Mouse (Mus musculus): Measurements from ENCODE around the gene Neurl4. TPM values are rescaled to one million over a fixed set of nuclear protein-coding genes. Genes with fewer than 3 reads are reported as not detected.

Gene Neurl4
- total and polyA plus RNA-seq, 2 experiments from 2014 or later, result 4.5 to 59.5 TPM

DNA sequence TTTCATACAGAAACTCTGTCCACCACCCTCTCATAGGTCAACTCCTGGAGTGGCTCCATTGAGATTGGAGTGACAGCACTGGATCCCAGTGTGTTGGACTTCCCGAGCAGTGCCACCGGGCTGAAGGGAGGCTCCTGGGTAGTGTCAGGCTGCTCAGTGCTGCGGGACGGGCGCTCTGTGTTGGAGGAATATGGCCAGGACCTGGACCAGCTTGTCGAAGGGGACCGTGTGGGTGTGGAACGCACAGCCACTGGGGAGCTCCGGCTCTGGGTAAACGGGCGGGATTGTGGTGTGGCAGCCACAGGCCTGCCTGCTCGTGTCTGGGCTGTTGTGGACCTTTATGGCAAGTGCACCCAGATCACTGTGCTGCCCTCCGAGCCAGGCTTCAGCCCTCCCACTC is 2.1 kb downstream of the Neurl4 start:
- DNase-seq (ENCODE audit: low spot score), result no peak
- peaks cover 18% of the 10 kb centered on the region; the same call in 1 of the 2 replicates for H3K4me1 ChIP-seq (ENCODE audit: control insufficient read depth, insufficient read depth)
- no peaks in the 10 kb centered on the region for H3K9me3 ChIP-seq (replicated peaks; ENCODE audit: control insufficient read depth, low read length)
- peaks cover 40% of the 10 kb centered on the region for H3K36me3 ChIP-seq (replicated peaks; ENCODE audit: control insufficient read depth, insufficient read depth, low read length)
- no peak for TF ChIP-seq CTCF (IDR thresholded peaks at IDR 0.05; ENCODE audit: low read depth)
- TF ChIP-seq EP300 (IDR thresholded peaks at IDR 0.05; ENCODE audit: low read depth), result no peak
- H3K9ac ChIP-seq (replicated peaks; ENCODE audit: low read depth, low read length), result peak overlapping the region; percentile 85; the same call in 1 of the 2 replicates
- no peak overlapping the region; the same call in 1 of the 2 replicates for H3K27ac ChIP-seq (ENCODE audit: low read depth)
- 0 out of 2 replicates have a peak overlapping the region, but pooled peaks have one; percentile 83 for H3K4me2 ChIP-seq (ENCODE audit: low read depth, low read length)
- peak overlapping the region; percentile 72; the same call in 1 of the 2 replicates for H3K4me3 ChIP-seq (ENCODE audit: low read depth, low read length)
- no peak for ATAC-seq (ENCODE audit: insufficient read depth, low read depth)
- 81% methylated on average over 13 of the region's 13 CpGs for WGBS
- H3K27me3 ChIP-seq (ENCODE audit: control insufficient read depth, insufficient read depth, low read length), result no peaks in the 10 kb centered on the region

- no peaks in the 10 kb centered on the region for H3K9me3 ChIP-seq (replicated peaks; ENCODE audit: control insufficient read depth, low read length)
- DNase-seq (ENCODE audit: low spot score), result no peak
- peaks cover 53% of the 10 kb centered on the region for H3K36me3 ChIP-seq (replicated peaks; ENCODE audit: control insufficient read depth, insufficient read depth, low read length)
- no peak for TF ChIP-seq EP300 (IDR thresholded peaks at IDR 0.05; ENCODE audit: low read depth)
- ATAC-seq (ENCODE audit: insufficient read depth, low read depth), result no peak
- H3K9ac ChIP-seq (replicated peaks; ENCODE audit: low read depth, low read length), result no peak overlapping the region
- no peaks in the 10 kb centered on the region for H3K27me3 ChIP-seq (ENCODE audit: control insufficient read depth, insufficient read depth, low read length)
- WGBS, result 94% methylated on average over 9 of the region's 9 CpGs
- no peak overlapping the region for H3K4me3 ChIP-seq (ENCODE audit: low read depth, low read length)
- peaks cover 18% of the 10 kb centered on the region; the same call in 1 of the 2 replicates for H3K4me1 ChIP-seq (ENCODE audit: control insufficient read depth, insufficient read depth)
- H3K27ac ChIP-seq (ENCODE audit: low read depth), result no peak overlapping the region
- H3K4me2 ChIP-seq (ENCODE audit: low read depth, low read length), result no peak overlapping the region
Observed at GRCm38 (mm10) chr11:69904311-69904710, 3.4 kb downstream of the Neurl4 start.

DNA sequence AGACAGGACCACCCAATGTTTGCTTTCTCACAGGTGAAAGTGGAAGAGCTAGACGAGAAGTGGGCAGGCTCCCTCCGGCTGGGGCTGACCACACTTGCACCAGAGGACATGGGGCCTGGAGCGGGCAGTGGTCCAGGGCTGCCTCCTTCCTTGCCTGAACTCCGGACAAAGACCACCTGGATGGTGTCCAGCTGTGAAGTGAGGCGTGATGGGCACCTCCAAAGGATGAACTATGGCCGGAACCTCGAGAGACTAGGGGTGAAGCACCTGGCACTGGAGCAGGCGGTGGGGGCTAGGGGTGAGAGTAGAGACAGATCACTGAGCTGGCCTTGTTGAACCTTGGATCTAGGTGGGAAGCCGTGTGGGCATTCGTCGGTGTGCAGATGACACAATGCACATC is 7.8 kb downstream of the Neurl4 start:
- peaks cover 88% of the 10 kb centered on the region for H3K36me3 ChIP-seq (replicated peaks; ENCODE audit: control insufficient read depth, insufficient read depth, low read length)
- H3K4me1 ChIP-seq (ENCODE audit: control insufficient read depth, insufficient read depth), result peaks cover 4% of the 10 kb centered on the region
- no peak overlapping the region for H3K27ac ChIP-seq (ENCODE audit: low read depth)
- ATAC-seq (ENCODE audit: insufficient read depth, low read depth), result no peak
- DNase-seq (ENCODE audit: low spot score), result no peak
- TF ChIP-seq CTCF (IDR thresholded peaks at IDR 0.05; ENCODE audit: low read depth) (no peak), EP300 (IDR thresholded peaks at IDR 0.05; ENCODE audit: low read depth) (no peak)
- 93% methylated on average over 11 of the region's 11 CpGs for WGBS
- H3K9me3 ChIP-seq (replicated peaks; ENCODE audit: control insufficient read depth, low read length), result no peaks in the 10 kb centered on the region
- H3K4me3 ChIP-seq (ENCODE audit: low read depth, low read length), result no peak overlapping the region
- H3K4me2 ChIP-seq (ENCODE audit: low read depth, low read length), result no peak overlapping the region
- H3K27me3 ChIP-seq (ENCODE audit: control insufficient read depth, insufficient read depth, low read length), result no peaks in the 10 kb centered on the region
- H3K9ac ChIP-seq (replicated peaks; ENCODE audit: low read depth, low read length), result no peak overlapping the region

DNA sequence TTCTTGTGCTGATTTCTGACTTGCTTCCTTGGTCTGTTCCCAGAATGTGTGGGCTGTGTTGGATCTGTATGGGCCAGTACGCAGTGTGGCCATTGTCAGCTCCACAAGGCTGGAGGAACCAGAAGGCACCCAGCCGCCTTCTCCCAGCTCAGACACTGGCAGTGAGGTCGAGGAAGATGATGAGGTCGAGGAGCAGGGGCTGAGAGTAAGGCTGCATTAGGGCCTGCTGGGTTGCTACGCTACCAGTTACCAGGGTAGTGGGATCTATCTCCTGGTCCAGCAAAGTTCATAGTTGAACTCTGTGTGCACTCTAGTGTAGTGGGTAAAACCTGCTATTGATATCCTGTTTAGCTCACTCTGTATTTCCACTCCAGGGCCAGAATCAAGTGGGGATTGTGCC is 8.3 kb downstream of the Neurl4 start:
- H3K36me3 ChIP-seq (replicated peaks; ENCODE audit: control insufficient read depth, insufficient read depth, low read length), result peaks cover 82% of the 10 kb centered on the region
- no peak for DNase-seq (ENCODE audit: low spot score)
- TF ChIP-seq EP300 (IDR thresholded peaks at IDR 0.05; ENCODE audit: low read depth) (no peak), CTCF (IDR thresholded peaks at IDR 0.05; ENCODE audit: low read depth) (no peak)
- ATAC-seq (ENCODE audit: insufficient read depth, low read depth), result no peak
- H3K9me3 ChIP-seq (replicated peaks; ENCODE audit: control insufficient read depth, low read length), result no peaks in the 10 kb centered on the region
- H3K27ac ChIP-seq (ENCODE audit: low read depth), result no peak overlapping the region
- WGBS, result 92% methylated on average over 5 of the region's 5 CpGs
- no peak overlapping the region for H3K9ac ChIP-seq (replicated peaks; ENCODE audit: low read depth, low read length)
- no peak overlapping the region for H3K4me3 ChIP-seq (ENCODE audit: low read depth, low read length)
- peaks cover 4% of the 10 kb centered on the region for H3K4me1 ChIP-seq (ENCODE audit: control insufficient read depth, insufficient read depth)
- H3K4me2 ChIP-seq (ENCODE audit: low read depth, low read length), result no peak overlapping the region
- H3K27me3 ChIP-seq (ENCODE audit: control insufficient read depth, insufficient read depth, low read length), result no peaks in the 10 kb centered on the region

DNA sequence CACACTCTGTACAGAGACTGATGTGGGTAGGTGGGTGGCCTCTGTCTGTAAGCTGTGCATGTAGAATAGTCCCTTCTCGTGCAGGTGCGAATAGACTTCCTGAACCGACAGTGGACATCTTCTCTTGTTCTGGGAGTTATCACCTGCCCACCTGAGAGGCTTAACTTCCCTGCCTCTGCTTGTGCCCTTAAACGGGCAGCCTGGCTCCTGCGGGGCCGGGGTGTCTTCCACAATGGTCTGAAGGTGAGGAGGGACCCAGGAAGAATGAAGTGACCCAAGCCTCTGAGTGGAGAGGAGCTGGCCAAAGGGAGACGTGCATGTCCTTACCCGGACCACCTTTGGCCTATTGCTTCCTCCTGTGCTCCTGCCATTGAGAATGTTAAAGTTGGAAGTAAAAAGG is 9.3 kb downstream of the Neurl4 start:
- no peak for TF ChIP-seq CTCF (IDR thresholded peaks at IDR 0.05; ENCODE audit: low read depth)
- no peak for TF ChIP-seq EP300 (IDR thresholded peaks at IDR 0.05; ENCODE audit: low read depth)
- H3K27ac ChIP-seq (ENCODE audit: low read depth), result no peak overlapping the region
- H3K4me3 ChIP-seq (ENCODE audit: low read depth, low read length), result no peak overlapping the region
- H3K27me3 ChIP-seq (ENCODE audit: control insufficient read depth, insufficient read depth, low read length), result no peaks in the 10 kb centered on the region
- peaks cover 14% of the 10 kb centered on the region for H3K4me1 ChIP-seq (ENCODE audit: control insufficient read depth, insufficient read depth)
- 90% methylated on average over 8 of the region's 8 CpGs for WGBS
- H3K9me3 ChIP-seq (replicated peaks; ENCODE audit: control insufficient read depth, low read length), result no peaks in the 10 kb centered on the region
- H3K9ac ChIP-seq (replicated peaks; ENCODE audit: low read depth, low read length), result no peak overlapping the region
- DNase-seq (ENCODE audit: low spot score) (no peak), ATAC-seq (ENCODE audit: insufficient read depth, low read depth) (no peak)
- peaks cover 80% of the 10 kb centered on the region for H3K36me3 ChIP-seq (replicated peaks; ENCODE audit: control insufficient read depth, insufficient read depth, low read length)
- H3K4me2 ChIP-seq (ENCODE audit: low read depth, low read length), result no peak overlapping the region

All from heart, postnatal 0 days (tissue).